Mouse (Mus musculus) frontal cortex, postnatal 25 days (tissue): Measurements from ENCODE around the gene Rasa3.

ENCODE experiments used
- DNase-seq, 2 experiments: peaks; one replicate each; pipeline ENCODE4 v3.0.0; 2022; ENCODE audit warnings: low spot score in 2 of 2

The Rasa3 gene

DNA sequence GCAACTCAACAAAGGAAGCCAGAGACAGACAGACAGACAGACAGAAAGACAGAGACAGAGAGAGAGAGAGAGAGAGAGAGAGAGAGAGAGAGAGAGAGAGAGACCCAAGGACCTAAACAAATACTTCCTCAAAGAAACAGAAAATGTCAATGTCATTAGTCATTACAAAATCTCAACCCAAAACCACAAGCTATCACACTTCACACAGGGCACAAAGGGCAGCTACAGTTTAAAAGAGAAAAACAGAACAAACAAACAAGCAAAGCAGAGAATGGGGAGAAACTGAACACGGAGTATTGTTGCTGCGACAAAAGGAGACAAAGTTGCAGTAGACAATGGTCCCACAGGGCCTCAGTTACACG is 28.3 kb downstream of the Rasa3 start:
- DNase-seq = no peak

DNA sequence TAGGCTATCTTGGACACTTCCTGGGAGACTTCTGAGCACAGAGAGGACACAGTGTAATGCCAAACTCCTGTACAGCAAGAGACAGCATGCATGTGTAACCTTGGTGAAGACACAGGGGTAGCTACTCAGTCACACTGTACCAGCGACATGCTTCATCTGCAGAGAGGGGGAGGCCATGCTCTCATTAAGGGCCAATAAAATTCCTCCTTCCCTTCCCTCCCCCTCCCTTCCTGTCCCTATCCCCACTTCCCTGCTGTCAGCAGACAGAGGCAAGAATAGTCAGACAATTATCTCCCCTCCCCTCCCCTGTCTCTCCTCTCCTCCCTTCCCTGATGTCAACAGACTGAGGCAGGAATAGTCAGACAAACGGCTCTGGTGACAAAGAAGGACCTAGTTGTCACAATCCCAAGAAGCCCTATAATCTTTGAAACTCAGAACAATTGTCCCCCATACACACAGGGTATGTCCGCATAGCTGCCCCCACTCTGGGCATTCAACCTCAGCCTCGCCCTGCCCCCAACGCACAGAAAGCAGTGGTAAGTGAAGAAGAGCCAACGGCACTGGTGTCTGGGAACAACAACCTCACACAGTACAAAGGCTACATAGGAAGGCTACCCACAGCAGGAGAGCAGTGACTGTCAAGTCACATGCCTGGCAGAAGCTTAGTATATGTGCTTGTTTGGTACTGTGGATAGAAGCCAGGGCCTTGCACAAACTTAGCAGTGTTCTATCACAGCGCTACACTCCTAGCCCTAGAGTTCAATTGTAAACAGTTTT is 28.8 kb downstream of the Rasa3 start:
- no peak for DNase-seq

DNA sequence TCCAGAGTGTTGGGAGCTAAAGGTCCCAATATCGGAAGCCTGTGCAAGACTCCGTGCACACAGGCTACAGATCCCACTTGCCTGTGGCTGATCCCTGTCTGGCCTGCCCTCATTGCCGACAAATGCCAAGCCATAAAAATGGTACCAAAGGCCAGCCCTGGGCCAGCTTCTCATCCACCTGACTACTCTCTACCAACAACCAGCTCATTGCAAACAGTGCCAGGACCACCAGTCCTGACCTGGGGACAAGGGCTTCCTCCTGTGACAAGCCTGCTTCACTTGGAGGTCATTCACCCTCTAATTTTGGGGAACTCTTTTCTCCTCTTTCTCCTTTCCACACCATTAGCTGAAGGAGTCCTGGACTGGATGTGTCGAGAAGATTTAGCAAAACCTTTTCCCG is 29.8 kb downstream of the Rasa3 start:
- no peak for DNase-seq

DNA sequence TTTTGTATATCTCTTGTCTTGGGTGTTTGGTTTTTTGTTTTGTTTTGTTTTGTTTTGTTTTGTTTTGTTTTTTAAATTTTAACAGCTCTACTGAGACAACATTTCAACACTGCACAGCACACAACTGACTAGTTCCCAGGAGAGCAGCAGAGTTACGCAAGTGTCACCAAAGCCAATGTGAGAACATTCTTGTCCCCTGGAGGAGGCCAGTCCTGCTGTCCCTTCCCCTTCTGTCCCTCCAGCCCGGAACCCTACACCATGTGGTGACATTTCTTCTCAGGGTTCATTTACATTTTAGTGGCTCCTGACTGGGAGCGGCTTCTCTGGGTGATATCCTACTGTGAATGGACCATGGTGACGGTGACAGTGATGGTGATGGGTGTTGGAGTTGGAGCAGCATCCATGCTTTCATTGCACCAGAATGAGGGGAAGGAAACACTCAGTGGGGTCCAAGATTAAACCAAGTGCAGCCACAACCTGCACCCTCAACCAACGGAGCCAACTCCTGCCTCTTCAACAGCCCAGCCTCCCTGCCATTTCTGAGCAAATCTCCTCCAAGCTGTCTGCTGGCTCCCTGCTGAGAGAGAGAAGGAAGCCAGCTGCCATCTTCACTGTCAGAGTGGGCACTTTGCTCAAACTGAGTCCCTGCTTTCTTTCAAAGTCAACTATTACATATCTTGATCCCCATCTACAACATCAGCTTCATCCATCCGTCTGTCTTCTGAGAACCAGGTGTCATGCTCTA is 32.3 kb downstream of the Rasa3 start:
- no peak for DNase-seq

DNA sequence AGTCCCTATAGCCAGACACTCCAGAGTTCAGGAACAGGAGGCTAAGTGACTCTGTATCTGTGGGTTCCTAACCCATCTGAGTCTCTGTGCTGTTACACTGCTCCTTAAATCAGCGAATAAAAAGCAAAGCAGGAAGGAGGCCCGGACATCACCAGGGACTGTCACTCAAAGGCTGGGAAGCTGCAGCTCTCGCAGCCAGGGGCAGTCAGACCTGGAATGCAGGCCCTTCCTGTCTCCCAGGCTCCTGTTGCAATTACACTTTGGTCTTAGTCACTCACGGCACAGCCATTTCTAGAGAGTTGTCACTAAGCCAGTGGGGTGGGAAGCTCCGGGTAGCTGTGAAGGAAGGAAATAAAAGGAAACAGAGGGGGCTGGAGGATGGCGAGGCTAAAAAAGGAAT is 33.2 kb downstream of the Rasa3 start:
- peak in 1 of 2 experiments; percentile 52 for DNase-seq

DNA sequence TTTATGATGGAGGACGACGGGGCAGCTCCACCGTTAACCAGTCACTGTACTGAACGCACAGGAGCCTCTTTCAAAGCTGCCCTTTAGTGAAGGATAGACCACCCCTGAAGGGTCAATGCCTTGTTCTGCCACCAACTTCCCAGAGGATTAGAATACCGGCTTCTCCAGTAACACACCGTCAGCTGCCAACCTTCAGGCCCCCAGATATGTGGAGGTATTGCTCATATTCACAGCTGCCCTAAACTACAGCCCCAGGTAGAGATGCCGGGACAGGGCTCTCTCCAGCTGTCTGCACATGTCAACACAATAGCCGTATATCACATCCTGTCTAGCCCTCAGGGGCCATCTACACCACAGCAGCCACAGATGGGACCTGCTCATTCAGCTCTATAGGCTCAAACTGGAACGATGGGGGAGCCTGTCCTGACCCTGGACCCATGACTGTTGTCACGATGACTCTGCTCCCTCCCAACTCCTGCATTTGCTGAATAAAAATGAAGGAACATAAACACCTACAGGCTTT is 34.7 kb downstream of the Rasa3 start:
- DNase-seq = no peak

DNA sequence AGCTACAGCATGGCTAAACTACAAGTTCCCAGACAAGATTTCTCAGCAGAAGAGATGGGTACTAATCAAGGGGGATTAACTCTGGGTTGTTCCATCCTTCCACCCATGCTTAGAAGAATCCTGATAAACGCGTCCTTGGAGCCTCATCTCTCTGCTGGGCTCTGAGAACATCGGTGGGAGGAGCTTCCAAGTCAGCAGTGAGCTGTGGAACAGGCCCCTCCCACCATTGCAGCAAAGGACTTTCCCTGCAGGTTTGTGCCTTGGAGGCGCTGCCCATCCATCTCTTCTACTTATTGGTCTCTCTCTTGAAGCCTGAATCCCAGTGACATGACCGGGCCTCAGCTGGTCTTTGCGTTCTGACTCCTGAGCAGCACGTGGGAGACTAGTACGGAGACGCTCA is 36.2 kb downstream of the Rasa3 start:
- no peak for DNase-seq

DNA sequence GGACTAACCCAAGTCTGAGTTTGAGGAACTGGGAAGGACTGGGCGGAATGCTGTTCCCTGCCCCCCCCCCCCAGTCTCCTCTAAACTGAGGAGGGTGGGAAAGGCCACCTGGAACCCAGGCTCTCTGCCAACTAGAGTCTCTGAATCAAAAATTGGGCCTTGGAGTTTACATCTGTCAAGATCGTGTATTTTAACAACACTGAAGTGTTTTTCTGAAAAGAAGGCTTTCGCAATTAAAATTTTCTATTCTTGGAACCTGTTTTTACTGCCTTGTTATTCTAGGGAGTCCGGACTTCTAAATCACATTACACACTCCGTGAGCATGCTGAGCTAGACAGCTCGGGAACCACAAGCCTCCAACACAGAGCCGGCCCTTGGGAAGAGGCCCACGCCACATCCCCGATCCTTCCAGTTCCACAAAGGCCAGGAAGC is 36.9 kb downstream of the Rasa3 start:
- no peak for DNase-seq

DNA sequence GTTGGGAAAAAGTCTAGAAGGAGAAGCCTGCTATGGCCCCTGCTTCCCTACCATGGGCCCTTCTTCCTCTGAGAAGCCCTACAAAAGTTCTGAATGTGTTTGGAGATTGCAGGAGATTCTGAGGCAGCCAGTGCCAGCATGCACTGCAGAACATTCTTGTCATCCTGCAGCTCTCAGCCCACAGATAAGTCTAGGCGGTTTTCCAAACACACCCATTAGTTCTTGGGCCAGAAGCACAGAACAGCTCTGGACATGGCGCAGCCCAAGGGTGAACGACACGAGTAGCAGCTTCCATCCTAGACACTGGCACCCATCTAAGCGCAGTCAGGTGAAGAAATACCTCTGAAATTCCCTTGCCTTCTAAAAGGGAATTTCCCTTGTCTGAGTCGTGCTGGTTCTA is 44.3 kb downstream of the Rasa3 start:
- DNase-seq = no peak

DNA sequence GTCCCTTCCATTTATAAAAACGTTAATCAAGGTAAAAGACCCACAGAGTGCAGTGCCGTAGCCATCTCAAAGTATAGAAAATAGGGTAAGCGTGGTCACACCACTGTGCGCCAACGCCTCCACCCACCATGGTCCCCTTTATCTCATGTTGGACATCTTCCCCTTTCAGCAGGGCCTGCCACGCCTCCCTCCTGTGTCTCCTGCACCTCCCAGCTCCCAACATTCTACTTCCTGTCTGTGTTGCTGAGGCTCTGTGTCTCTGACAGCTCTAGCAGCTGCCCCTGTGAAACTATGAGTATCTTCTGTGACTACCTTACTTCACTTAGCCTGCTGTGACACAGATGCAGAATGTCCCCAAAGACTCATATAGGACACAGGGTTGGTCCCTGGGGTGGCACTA is 45.1 kb downstream of the Rasa3 start:
- DNase-seq = no peak

DNA sequence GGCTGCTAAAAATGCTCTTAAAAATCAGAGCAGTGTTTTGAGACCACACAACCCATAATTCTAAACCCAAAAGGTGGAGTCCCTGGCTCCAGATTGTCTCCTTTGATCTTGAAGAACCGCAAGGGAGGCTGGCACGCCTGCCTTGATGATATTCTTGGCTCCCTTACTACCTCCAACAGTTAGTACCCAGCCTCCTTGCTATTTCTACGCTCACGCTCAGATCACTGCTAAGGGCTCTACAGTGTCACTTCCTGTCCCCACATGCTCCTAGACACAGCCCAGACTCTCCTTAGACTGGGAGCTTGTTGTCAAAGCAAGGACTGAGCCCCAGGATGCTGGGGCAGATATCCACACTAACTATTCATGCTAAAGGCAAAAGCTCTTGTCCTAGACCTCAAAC is 46.6 kb downstream of the Rasa3 start:
- no peak for DNase-seq

DNA sequence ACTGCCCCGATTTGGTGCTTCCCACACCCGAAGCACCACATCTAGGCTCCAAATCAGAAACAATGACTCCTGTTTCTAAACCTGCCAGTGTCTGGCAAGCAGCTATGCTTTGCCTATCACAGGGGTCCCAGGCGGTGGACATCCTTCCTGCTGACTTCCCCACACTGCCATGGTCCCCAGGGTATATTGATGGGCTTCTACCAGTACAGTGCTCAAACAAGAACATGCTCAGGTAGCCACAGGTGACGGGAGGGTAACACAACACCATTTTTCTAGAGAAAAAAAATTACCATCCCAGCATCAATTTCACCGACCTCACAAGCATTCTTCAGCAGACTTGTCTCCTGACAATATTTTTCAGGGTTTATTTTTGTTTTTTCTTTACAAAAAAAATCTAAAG is 47.2 kb downstream of the Rasa3 start:
- DNase-seq = no peak

DNA sequence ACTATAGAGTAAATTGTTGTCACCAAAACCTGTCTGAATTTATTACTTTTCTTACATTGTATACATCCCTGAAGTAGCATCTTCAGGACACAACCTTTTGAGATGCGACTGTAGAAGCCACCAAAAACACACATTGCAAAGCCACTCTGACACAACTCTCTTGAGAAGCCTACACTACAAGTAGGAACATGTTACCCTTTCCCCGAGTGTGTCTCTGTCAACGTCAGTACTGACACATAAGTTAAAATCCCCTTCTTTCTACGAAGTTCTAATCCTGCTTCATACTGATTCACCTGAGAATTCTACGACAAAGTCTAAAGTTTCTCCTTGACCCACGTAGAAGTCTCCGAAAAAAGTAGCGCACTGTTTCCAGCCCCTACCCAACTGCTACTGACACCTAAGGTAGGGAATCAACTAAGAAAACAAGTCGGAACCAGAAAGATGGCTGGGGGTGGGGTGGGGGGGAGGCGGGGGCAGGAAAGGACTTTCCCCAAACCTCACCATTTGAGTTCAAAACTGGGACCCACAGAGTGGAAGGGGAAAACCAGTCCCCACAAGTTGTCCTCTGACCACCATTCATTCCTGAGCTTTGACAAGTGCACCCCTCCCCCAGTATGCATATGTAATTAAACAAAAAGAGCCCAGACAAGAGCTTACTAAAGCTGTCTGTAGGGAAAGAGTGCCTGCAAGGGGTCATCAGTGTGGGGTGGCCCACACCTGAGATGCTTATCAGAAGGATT is 47.9 kb downstream of the Rasa3 start:
- no peak for DNase-seq

DNA sequence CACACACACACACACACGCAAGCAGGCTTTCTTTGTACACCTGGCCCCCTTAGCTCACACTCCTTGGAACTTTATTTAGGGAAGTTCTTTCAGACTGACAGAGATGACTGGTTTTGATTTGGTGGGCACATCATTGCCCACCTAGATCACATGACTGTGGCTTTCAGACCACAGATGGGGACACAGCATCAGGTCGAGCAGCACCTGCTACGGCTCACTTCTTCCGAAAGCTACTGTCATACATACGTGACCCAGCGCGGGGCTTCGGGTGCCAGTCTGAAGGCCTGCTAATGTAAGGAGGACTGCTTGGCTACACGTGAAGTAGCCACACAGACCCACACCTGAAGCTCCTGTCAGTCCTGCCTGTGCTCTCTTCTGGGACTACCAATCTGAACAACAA is 49.3 kb downstream of the Rasa3 start:
- no peak for DNase-seq

DNA sequence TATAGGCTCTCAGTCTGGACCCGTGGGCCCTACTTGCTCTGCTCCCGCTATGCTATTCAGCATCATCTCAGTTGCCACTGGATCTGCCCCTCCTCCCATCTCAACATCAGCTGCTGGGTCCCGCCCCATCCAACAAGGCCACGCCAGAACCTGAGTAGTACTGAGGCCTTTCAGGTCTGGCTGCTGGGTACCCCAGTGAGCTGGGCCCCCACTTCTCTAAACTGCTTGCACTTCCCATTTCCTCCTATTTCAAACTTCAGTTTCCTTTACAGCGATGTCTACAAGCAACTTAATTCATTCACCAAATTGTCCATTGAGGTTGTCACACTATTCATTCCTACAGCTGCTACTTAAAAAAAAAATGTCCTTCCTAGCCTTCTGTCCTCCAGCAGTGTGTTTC is 49.8 kb downstream of the Rasa3 start:
- DNase-seq = no peak

DNA sequence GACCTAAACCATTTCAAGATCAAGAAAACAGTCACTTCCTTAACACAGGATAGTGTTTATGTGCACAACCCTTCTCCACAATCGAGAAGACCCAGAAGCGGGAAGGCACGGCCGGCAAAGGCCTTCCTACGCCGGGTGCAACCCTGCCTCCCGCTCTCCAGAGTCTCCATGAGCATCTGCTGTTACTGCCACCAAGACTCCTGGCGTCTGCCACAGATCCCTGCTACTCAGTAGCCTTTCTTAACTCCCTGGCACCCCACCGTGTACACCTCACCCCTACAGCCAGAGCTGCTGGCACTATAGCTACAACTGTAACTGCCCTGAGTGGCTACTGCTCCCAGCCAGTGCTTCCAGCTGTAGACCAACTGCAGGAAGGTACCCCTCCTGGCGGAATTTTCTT is 51.3 kb downstream of the Rasa3 start:
- no peak for DNase-seq

DNA sequence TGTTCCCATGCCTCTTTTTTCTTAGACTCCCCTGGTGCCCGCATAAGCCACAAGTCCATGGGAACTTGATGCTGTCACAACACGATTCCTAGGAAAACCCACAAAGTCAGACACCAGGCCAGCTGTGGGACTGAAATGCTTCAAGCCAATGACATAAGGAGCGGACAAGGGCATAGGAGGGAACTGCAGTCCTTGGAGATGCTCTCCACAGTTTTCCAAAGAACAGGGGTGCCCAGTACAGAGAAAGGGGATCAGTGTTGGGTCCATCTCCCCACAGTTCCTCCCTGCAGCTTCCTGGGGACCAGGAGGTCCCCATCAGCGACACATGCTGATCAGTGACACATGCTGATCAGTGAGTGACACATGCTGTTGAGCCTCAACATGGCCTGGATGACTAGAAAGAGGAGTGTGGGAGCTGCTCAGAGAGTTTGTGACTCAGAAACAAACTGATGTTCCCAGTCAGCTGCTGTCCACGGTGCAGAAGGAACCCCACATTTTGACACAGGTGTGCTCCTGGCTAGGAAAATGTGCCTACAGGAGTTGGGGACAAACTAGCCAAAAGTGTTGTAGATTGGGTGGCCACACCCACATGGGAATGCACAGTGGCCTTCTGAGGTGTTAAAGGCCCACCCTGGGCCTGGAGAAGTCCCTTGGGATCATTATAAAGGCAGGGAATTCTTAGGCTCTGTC is 52.0 kb downstream of the Rasa3 start:
- no peak for DNase-seq

DNA sequence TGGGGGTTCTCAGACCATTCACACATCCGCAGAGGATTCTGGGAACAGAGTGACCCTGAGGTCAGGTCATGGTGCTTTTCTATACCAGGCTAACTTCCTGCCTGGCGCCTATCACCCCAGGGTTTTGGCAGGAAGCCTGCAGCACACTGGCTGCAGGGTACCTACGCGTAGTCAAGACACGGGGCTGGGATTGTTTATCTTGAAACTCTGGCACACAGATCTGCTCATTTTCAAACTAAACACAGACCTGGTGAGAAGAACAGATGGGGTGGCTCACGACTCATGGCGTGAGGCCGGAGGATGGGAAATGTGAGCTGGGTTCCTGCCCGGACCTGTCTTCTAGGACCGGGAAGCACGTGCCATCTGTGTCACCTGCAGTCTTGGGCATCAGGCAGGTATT is 52.5 kb downstream of the Rasa3 start:
- DNase-seq = no peak

DNA sequence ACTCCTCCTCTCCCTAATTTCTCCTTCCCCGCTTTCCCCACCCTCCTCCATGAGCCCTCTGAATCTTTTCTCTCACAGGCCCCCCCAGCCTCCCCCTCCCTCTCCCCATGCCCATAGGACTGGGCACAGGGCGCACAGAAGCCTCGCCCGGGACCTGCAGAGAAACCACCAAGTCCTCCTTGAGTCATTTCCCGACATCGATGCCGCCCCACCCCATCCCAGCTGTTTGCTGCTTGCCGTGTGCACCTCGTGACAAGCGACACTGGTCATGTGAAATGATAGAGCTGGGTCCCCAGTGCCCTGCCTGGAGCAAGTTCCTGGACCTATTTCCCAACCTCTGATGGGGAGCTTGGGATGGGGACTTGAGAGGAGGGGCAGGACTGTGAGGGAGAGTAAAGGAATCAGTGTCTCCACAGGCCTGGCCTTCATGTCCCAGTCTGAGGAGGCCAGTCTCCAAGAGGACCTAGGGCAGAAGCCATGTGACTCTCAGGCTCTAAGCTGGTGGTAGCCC is 53.4 kb downstream of the Rasa3 start:
- no peak for DNase-seq

DNA sequence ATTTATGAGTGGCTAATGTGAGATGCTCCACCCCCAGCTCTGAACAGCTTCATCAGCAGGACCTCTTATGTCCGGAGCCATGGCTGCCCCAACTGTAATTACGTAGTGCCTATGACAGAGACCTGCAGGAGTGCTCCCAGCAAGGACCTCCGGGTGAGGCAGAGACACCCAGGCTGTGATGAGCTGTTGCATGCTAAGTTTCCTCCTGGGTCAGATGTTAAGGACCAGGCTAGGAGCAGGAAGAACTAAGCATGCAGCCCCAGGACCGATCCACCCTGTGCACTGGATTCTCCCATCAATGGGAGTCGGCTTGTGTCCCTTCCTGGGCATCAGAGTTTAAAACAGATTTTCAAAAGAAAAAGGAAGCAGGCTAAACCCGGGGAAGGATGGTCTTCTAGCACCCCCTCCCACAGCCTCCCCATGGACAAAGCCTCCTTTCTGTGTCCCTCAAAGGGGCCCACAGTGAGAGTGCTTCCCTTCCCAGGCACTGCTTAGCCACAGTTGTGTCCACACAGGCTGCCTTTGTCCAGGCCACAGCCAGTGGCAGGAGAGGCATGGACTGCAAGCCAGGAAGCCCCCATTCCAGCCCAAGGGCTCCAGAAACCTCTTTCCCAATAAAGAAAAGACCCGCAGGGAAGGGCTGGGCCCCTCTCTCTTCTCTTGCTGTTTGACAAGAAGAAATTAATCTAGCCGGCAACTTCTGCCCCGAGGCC is 54.2 kb downstream of the Rasa3 start:
- no peak for DNase-seq
